Mouse (Mus musculus) liver, embryonic 14.5 days (tissue): ENCODE measurements around the gene Pik3cb.

Source experiments
- CTCF ChIP-seq: IDR thresholded peaks from 2 replicates; pipeline ENCODE4 v1.5.1; 2016; ENCODE audit warnings: antibody characterized with exemption, low read depth, control low read depth
- EP300 ChIP-seq: IDR thresholded peaks from 2 replicates; pipeline ENCODE4 v1.6.1; 2016; ENCODE audit warnings: antibody characterized with exemption, low read depth

- TF ChIP-seq CTCF (peak; percentile 69), EP300 (no peak)
These were observed 36.0 kb downstream of the Pik3cb start for GRCm38 (mm10) chr9:99104449-99104848.
